Mouse (Mus musculus): ENCODE results near the gene Treh.

- TF ChIP-seq GATA1 (IDR thresholded peaks at IDR 0.05; ENCODE audit: low read length) (no peak), TAL1 (IDR thresholded peaks at IDR 0.05; ENCODE audit: low read length) (no peak)
Measured at GRCm38 (mm10) chr9:44672291-44672865, 655 bp upstream of the Treh start.
